Mouse (Mus musculus) liver, embryonic 11.5 days (tissue): Measurements from ENCODE around the gene Mypn. TPM values are rescaled to one million over a fixed set of nuclear protein-coding genes. Genes with fewer than 3 reads are reported as not detected.
A peak's percentile ranks its signal among the peaks of the same experiment; 100 is the strongest.

Source experiments
- ATAC-seq: fragments of 200-750 bp; cut with Nextera tagmentation; replicated peaks from 2 replicates; pipeline ENCODE4 v1.8.0; 2017; ENCODE audit warnings: moderate number of reproducible peaks, mild to moderate bottlenecking, moderate TSS enrichment, moderate library complexity; ENCODE audit not compliant: low FRiP score
- DNase-seq: peaks from one replicate; pipeline ENCODE4 v3.0.0-alpha.2; 2017; ENCODE audit warnings: low spot score
- H3K27ac ChIP-seq: fragments of 300-500 bp; sonication (generic); 2 replicates; pipeline ENCODE4 v1.5.1; 2014; ENCODE audit warnings: mild to moderate bottlenecking, low read depth, low read length, control low read depth
- H3K27me3 ChIP-seq: fragments of 300-500 bp; sonication (generic); replicated peaks from 2 replicates; pipeline ENCODE4 v1.6.1; 2014; ENCODE audit warnings: low read length, mixed read lengths; ENCODE audit not compliant: control insufficient read depth, insufficient read depth
- H3K36me3 ChIP-seq: fragments of 300-500 bp; sonication (generic); 2 replicates; pipeline ENCODE4 v1.6.1; 2014; ENCODE audit warnings: mild to moderate bottlenecking, low read length, moderate library complexity, mixed read lengths; ENCODE audit not compliant: control insufficient read depth, insufficient read depth
- H3K4me1 ChIP-seq: fragments of 300-500 bp; sonication (generic); replicated peaks from 2 replicates; pipeline ENCODE4 v1.6.1; 2014; ENCODE audit warnings: low read length, mixed read lengths; ENCODE audit not compliant: control insufficient read depth, insufficient read depth
- H3K4me2 ChIP-seq: fragments of 300-500 bp; sonication (generic); 2 replicates; pipeline ENCODE4 v1.6.1; 2014; ENCODE audit warnings: mild to moderate bottlenecking, control low read depth, moderate library complexity
- H3K4me3 ChIP-seq: fragments of 300-500 bp; sonication (generic); 2 replicates; pipeline ENCODE4 v1.5.1; 2014; ENCODE audit warnings: low read depth, low read length, control low read depth
- H3K9ac ChIP-seq: fragments of 300-500 bp; sonication (generic); 2 replicates; pipeline ENCODE4 v1.6.1; 2014; ENCODE audit warnings: low read depth, low read length, control low read depth
- H3K9me3 ChIP-seq: fragments of 300-500 bp; sonication (generic); 2 replicates; pipeline ENCODE4 v1.6.1; 2016; ENCODE audit warnings: low read length, inconsistent platforms, mixed read lengths; ENCODE audit not compliant: control insufficient read depth
- WGBS: fragments of 180-500 bp; shearing (Covaris S2); extraction: QIAGEN DNeasy Blood & Tissue Kit; methylation state at CpG from one replicate; pipeline ENCODE4 v1.1.7; 2014; 5-methylcytosine and 5-hydroxymethylcytosine counted together
- polyA plus RNA-seq: library from polyadenylated mRNA; unstranded; fragments of >200 nt; fragmentation: Nextera tagmentation; extraction: Ambion mirVana; gene quantifications from 2 replicates; pipeline ENCODE4 v1.2.1, GENCODE M21; 2014

Gene Mypn
- polyA plus RNA-seq, 1 experiment from 2014 or later, result 0.16 TPM

GRCm38 (mm10) chr10:63121961-63122360, 81.8 kb downstream of the Mypn start:
- Histone ChIP-seq H3K9me3 (no peaks in the 10 kb centered on the region), H3K9ac (no peak overlapping the region), H3K4me2 (no peak overlapping the region), H3K36me3 (no peaks in the 10 kb centered on the region), H3K27ac (no peak overlapping the region), H3K27me3 (no peaks in the 10 kb centered on the region), H3K4me1 (no peaks in the 10 kb centered on the region), H3K4me3 (no peak overlapping the region)
- ATAC-seq, result no peak
- no peak for DNase-seq
- 83% methylated on average over 14 of the region's 14 CpGs for WGBS

GRCm38 (mm10) chr10:63119916-63120315, 83.8 kb downstream of the Mypn start:
- Histone ChIP-seq H3K4me1 (no peaks in the 10 kb centered on the region), H3K36me3 (no peaks in the 10 kb centered on the region), H3K4me3 (no peak overlapping the region), H3K9me3 (no peaks in the 10 kb centered on the region), H3K4me2 (no peak overlapping the region), H3K27me3 (no peaks in the 10 kb centered on the region), H3K9ac (no peak overlapping the region), H3K27ac (no peak overlapping the region)
- ATAC-seq (no peak), DNase-seq (no peak)
- 67% methylated on average over 14 of the region's 14 CpGs for WGBS

DNA sequence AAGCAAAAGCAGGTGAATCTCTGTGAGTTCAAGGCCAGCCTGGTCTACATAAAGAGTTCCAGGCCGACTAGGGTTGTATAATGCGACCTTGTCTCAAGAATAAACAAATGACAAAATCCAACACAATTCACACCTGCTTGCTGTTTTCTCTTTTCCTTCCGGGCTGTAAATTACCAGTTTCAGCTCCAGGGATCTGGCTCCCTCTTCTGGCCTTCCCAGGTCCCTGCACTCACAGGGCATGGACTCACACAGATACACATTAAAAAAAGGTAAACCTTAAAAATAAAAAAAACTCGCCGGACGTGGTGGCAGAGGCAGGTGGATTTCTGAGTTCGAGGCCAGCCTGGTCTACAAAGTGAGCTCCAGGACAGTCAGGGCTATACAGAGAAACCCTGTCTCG, 86.2 kb downstream of the Mypn start:
- ATAC-seq (no peak), DNase-seq (no peak)
- 87% methylated on average over 8 of the region's 8 CpGs for WGBS
- Histone ChIP-seq H3K36me3 (no peaks in the 10 kb centered on the region), H3K4me2 (no peak overlapping the region), H3K9ac (no peak overlapping the region), H3K27me3 (no peaks in the 10 kb centered on the region), H3K27ac (no peak overlapping the region), H3K9me3 (no peaks in the 10 kb centered on the region), H3K4me1 (no peaks in the 10 kb centered on the region), H3K4me3 (no peak overlapping the region)

GRCm38 (mm10) chr10:63116376-63116775, 87.4 kb downstream of the Mypn start:
- Histone ChIP-seq H3K4me3 (no peak overlapping the region), H3K27ac (no peak overlapping the region), H3K36me3 (no peaks in the 10 kb centered on the region), H3K9ac (no peak overlapping the region), H3K9me3 (no peaks in the 10 kb centered on the region), H3K4me1 (no peaks in the 10 kb centered on the region), H3K27me3 (no peaks in the 10 kb centered on the region), H3K4me2 (no peak overlapping the region)
- WGBS, result 93% methylated on average over 9 of the region's 9 CpGs
- DNase-seq (no peak), ATAC-seq (no peak)

DNA sequence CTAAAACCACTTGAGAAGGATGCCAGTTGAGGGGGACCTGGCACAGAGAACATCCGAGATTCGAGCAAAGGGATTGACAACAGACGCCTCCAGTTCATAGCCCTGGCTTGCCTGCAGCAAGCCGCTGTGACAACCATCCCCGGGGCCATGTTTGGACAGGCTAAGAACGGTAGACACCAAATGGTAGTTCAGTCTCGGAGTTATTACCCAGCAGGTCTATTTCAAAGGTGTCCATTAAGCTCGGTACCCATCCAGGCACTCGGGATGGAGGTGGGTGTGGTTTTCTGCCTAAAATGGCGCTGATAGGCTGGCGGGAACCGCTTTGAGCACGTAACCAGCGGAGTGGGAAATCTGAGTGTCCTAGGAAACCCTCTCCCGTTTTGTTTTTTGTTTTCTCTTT, 87.9 kb downstream of the Mypn start:
- DNase-seq, result no peak
- H3K4me3 ChIP-seq, result no peak overlapping the region
- H3K9ac ChIP-seq, result no peak overlapping the region
- WGBS, result 82% methylated on average over 15 of the region's 15 CpGs
- H3K4me2 ChIP-seq, result no peak overlapping the region
- H3K27ac ChIP-seq, result no peak overlapping the region
- H3K27me3 ChIP-seq, result no peaks in the 10 kb centered on the region
- ATAC-seq, result no peak
- no peaks in the 10 kb centered on the region for H3K4me1 ChIP-seq
- H3K36me3 ChIP-seq, result no peaks in the 10 kb centered on the region
- no peaks in the 10 kb centered on the region for H3K9me3 ChIP-seq

DNA sequence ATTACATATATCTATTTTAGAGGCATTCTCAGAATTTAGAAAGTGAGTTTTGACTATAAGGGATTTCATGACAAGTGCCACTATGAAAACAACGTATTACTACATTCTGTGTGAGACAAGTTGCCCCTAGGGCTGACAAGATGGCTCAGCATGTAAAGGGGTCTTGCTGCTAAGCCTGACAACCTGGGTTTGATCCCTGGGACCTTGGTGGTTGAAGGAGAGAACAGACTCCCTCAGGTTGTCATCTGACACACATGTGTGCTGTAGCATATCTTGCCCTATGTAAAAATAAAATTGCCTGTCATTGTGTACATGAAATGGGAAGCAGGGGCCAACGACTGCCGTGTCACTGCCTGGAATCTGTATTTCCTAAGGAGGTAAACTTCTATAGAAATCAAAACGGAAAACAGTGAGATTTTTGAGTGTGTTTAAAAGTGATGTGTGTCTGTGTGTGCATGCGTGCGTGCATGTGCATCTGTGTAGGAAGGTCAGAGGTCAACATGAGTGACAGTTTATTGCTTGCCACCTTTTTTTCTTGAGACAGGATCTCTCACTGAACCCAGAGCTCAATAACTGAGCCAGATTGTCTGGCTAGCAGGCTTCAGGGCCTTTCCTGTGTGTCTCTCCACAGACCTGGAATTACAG, 89.9 kb downstream of the Mypn start:
- H3K4me3 ChIP-seq, result no peak overlapping the region
- H3K27me3 ChIP-seq, result no peaks in the 10 kb centered on the region
- ATAC-seq, result no peak
- 76% methylated on average over 6 of the region's 6 CpGs for WGBS
- no peaks in the 10 kb centered on the region for H3K4me1 ChIP-seq
- no peak for DNase-seq
- H3K4me2 ChIP-seq, result no peak overlapping the region
- no peaks in the 10 kb centered on the region for H3K36me3 ChIP-seq
- H3K27ac ChIP-seq, result no peak overlapping the region
- no peaks in the 10 kb centered on the region for H3K9me3 ChIP-seq
- no peak overlapping the region for H3K9ac ChIP-seq

DNA sequence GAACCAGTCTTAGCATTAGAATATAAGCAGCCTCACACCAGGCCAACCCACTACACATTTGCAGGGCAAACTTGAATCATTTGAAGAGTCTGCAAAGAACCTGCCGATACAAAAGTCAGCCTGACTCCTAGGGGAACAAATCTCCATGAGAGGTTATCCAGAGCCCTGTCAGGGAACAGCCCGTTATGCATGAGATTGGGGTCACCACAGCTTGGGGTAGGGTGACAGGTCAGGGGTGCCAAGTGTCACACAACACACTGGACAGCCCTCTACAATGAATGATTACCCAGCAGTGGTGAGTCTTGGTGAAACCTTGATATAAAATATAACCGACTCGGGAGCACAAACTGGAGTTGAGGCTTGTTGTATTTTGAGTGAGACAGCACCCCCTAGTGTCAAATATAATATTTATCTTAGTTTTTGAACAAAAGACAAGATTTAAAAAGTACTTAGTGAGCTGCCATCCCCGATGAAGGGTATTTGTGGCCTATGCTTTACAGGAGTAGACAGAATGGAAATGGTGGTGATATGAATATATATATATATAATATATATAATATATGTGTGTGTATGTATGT, 90.6 kb downstream of the Mypn start:
- Histone ChIP-seq H3K36me3 (no peaks in the 10 kb centered on the region), H3K9ac (no peak overlapping the region), H3K4me2 (no peak overlapping the region), H3K4me1 (no peaks in the 10 kb centered on the region), H3K27me3 (no peaks in the 10 kb centered on the region), H3K9me3 (no peaks in the 10 kb centered on the region), H3K27ac (no peak overlapping the region), H3K4me3 (no peak overlapping the region)
- ATAC-seq (no peak; the same call in 1 of the 2 replicates), DNase-seq (no peak)
- 61% methylated on average over 5 of the region's 5 CpGs for WGBS

- Histone ChIP-seq H3K9ac (no peak overlapping the region), H3K9me3 (no peaks in the 10 kb centered on the region), H3K4me3 (peak overlapping the region; percentile 55), H3K36me3 (no peaks in the 10 kb centered on the region), H3K4me2 (peak overlapping the region; percentile 86), H3K27ac (no peak overlapping the region), H3K27me3 (peaks cover 42% of the 10 kb centered on the region), H3K4me1 (peaks cover 3% of the 10 kb centered on the region; the same call in 1 of the 2 replicates)
- DNase-seq, result no peak
- no peak for ATAC-seq
- WGBS, result 26% methylated on average over 9 of the region's 9 CpGs
Observed at GRCm38 (mm10) chr10:63100657-63101056, 103.1 kb downstream of the Mypn start.

DNA sequence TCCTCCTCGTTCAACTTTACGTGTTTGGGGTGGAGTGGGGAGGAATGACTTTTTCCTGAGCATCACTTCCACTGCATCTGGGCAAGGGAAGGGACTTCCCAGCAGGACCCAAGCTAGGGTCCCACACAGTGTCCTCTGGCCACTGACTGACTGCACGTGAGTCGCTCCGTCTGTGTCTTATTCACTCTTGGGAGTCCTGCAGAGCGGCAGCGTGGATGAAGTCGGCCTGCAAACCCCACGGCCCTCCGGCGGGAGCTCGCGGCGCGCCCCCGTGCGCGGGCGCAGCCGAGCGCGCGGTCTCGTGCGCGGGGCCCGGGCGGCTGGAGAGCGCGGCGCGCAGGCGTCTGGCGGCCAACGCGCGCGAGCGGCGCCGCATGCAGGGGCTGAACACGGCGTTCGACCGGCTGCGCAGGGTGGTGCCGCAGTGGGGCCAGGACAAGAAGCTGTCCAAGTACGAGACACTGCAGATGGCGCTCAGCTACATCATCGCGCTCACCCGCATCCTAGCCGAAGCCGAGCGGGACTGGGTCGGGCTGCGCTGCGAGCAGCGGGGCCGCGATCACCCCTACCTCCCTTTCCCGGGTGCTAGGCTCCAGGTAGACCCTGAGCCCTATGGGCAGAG, 103.7 kb downstream of the Mypn start:
- H3K4me3 ChIP-seq, result peak overlapping the region; percentile 55
- peaks cover 3% of the 10 kb centered on the region; the same call in 1 of the 2 replicates for H3K4me1 ChIP-seq
- peak overlapping the region; percentile 86 for H3K4me2 ChIP-seq
- H3K9ac ChIP-seq, result peak overlapping the region; percentile 37
- DNase-seq (peak; percentile 58), ATAC-seq (peak; percentile 45)
- H3K36me3 ChIP-seq, result no peaks in the 10 kb centered on the region
- 1% methylated on average over 62 of the region's 62 CpGs for WGBS
- H3K27me3 ChIP-seq, result peaks cover 42% of the 10 kb centered on the region
- no peaks in the 10 kb centered on the region for H3K9me3 ChIP-seq
- H3K27ac ChIP-seq, result no peak overlapping the region
